Mouse (Mus musculus) heart, postnatal 0 days (tissue): ENCODE data around the gene Cela3b. TPM values are rescaled to one million over a fixed set of nuclear protein-coding genes. Genes with fewer than 3 reads are reported as not detected.

ENCODE experiments used
- ATAC-seq: fragments of 200-750 bp; cut with Nextera tagmentation; 2 replicates; pipeline ENCODE4 v1.8.0; 2017; ENCODE audit warnings: low read depth, moderate number of reproducible peaks, moderate library complexity; ENCODE audit not compliant: insufficient read depth
- DNase-seq: peaks from one replicate; pipeline ENCODE4 v3.0.0-alpha.2; 2016; ENCODE audit warnings: low spot score
- H3K27ac ChIP-seq: fragments of 300-500 bp; sonication (generic); 2 replicates; pipeline ENCODE4 v1.5.1; 2014; ENCODE audit warnings: low read depth, mild to moderate bottlenecking
- H3K27me3 ChIP-seq: fragments of 300-500 bp; sonication (generic); 2 replicates; pipeline ENCODE4 v1.6.1; 2014; ENCODE audit warnings: low read length, mixed read lengths; ENCODE audit not compliant: control insufficient read depth, insufficient read depth
- H3K36me3 ChIP-seq: fragments of 300-500 bp; sonication (generic); replicated peaks from 2 replicates; pipeline ENCODE4 v1.6.1; 2014; ENCODE audit warnings: low read length, mixed read lengths; ENCODE audit not compliant: control insufficient read depth, insufficient read depth
- H3K4me1 ChIP-seq: fragments of 300-500 bp; sonication (generic); 2 replicates; pipeline ENCODE4 v1.6.1; 2014; ENCODE audit warnings: antibody characterized with exemption; ENCODE audit not compliant: control insufficient read depth, insufficient read depth
- H3K4me2 ChIP-seq: fragments of 300-500 bp; sonication (generic); 2 replicates; pipeline ENCODE4 v1.6.1; 2014; ENCODE audit warnings: low read depth, mild to moderate bottlenecking, low read length, moderate library complexity
- H3K4me3 ChIP-seq: fragments of 300-500 bp; sonication (generic); 2 replicates; pipeline ENCODE4 v1.5.1; 2014; ENCODE audit warnings: low read depth, low read length
- H3K9ac ChIP-seq: fragments of 300-500 bp; sonication (generic); replicated peaks from 2 replicates; pipeline ENCODE4 v1.6.1; 2014; ENCODE audit warnings: low read depth, low read length, mixed read lengths
- H3K9me3 ChIP-seq: fragments of 300-500 bp; sonication (generic); replicated peaks from 2 replicates; pipeline ENCODE4 v1.6.1; 2016; ENCODE audit warnings: low read length; ENCODE audit not compliant: control insufficient read depth
- CTCF ChIP-seq: IDR thresholded peaks from 2 replicates; pipeline ENCODE4 v1.5.1; 2016; ENCODE audit warnings: antibody characterized with exemption, control low read depth, low read depth
- EP300 ChIP-seq: IDR thresholded peaks from 2 replicates; pipeline ENCODE4 v1.6.1; 2016; ENCODE audit warnings: antibody characterized with exemption, low read depth
- WGBS: fragments of 180-500 bp; shearing (Covaris S2); extraction: QIAGEN DNeasy Blood & Tissue Kit; methylation state at CpG from one replicate; pipeline ENCODE4 v1.1.7; 2014; 5-methylcytosine and 5-hydroxymethylcytosine counted together
- polyA plus RNA-seq: library from polyadenylated mRNA; unstranded; fragments of >200 nt; fragmentation: Nextera tagmentation; extraction: Ambion mirVana; gene quantifications from 2 replicates; pipeline ENCODE4 v1.2.1, GENCODE M21; 2015
- total RNA-seq: library from RNA; depleted of rRNA; stranded (reverse); fragments of >200 nt; gene quantifications from 2 replicates; pipeline ENCODE4 v1.2.3, GENCODE M21; 2014; ENCODE audit warnings: low replicate concordance

The Cela3b gene
- total and polyA plus RNA-seq, 2 experiments from 2014 or later, result not detected

DNA sequence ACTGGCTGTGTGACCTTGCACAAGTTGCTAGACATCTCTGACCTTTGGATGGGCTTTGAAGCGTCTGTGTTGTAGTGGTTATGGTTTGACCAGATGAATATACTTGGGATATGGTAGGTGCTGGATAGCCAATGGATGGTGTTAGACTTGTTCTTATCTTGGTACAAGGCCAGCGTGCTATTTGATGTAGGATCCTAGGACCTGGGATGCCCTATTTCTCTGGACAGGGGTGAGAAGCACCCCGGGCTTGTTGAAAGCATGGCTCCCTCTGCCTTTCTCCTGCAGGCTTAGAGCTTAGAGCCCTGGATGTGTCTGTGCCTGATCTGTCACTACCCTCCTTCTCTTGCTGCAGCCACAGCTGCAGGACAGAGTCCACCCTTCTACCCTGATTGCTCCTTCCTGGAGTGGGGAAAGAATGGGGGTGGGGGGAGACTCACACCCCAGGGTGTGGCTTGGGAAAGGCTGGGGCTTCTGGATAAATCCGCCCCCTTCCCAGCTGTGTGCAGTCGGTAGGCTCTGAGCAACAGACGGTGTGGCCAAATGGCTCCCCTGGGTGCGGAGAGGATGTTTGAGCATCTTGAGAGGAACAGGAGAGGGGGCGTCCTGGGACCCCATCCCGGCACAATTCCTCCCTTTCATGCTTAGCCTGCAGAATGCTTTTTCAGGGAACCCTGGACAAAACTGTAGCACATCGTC, 45.9 kb upstream of the Cela3b start:
- no peaks in the 10 kb centered on the region for H3K27me3 ChIP-seq
- H3K4me3 ChIP-seq, result peak overlapping the region; percentile 23
- H3K27ac ChIP-seq, result peak overlapping the region; percentile 91
- no peaks in the 10 kb centered on the region for H3K36me3 ChIP-seq
- H3K4me2 ChIP-seq, result peak overlapping the region; percentile 60
- 15% methylated on average over 10 of the region's 10 CpGs for WGBS
- DNase-seq (peak; percentile 74), ATAC-seq (peak; percentile 62)
- peaks cover 89% of the 10 kb centered on the region for H3K4me1 ChIP-seq
- H3K9ac ChIP-seq, result peak overlapping the region; percentile 40
- TF ChIP-seq EP300 (0 out of 2 replicates have a peak, but pooled peaks have one; percentile 57), CTCF (no peak)
- no peaks in the 10 kb centered on the region for H3K9me3 ChIP-seq

DNA sequence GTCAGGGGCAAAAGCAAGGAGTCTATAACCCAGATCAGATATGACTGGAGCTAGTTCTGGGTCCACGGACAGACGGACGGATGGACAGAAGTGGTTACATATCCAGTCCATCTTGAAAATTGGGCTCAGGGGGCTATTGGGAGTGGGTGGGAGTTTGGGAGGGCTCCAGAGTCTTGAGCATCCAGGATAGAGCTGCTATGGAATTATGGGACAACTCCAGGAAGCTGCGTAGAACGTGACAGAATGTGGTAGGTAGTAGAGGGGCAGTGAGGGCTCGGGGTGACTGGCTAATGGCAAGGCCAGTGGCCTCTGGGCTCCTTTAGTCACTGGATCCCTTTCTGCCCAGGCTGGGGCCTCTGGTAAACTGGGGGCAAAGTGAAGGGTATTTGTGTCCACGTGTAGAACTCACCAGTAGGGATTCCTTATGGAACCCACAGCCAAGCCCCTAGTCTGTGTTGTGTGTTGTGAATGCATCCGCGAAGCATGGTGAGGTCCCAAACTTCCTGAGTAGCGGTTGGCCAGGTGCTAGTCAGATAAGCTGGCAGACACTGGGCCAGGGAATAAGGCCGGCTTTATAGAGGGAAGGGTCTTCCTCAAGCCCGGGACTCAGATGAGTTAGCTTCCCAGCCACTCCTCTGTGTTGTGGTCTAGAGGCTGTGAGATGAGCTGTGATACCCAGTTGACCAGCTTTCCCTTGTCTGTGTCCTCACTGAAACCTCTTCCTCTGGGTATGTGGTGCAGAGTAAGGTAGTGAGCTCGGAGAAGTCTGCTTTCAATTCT, 45.1 kb upstream of the Cela3b start:
- DNase-seq, result no peak
- 56% methylated on average over 13 of the region's 13 CpGs for WGBS
- Histone ChIP-seq H3K27ac (peak overlapping the region; percentile 91), H3K4me3 (no peak overlapping the region), H3K4me1 (peaks cover 89% of the 10 kb centered on the region), H3K27me3 (no peaks in the 10 kb centered on the region), H3K9me3 (no peaks in the 10 kb centered on the region), H3K36me3 (no peaks in the 10 kb centered on the region), H3K4me2 (peak overlapping the region; percentile 30), H3K9ac (peak overlapping the region; percentile 40; the same call in 1 of the 2 replicates)
- TF ChIP-seq EP300 (peak; percentile 2; the same call in 1 of the 2 replicates), CTCF (no peak)
- ATAC-seq, result no peak

DNA sequence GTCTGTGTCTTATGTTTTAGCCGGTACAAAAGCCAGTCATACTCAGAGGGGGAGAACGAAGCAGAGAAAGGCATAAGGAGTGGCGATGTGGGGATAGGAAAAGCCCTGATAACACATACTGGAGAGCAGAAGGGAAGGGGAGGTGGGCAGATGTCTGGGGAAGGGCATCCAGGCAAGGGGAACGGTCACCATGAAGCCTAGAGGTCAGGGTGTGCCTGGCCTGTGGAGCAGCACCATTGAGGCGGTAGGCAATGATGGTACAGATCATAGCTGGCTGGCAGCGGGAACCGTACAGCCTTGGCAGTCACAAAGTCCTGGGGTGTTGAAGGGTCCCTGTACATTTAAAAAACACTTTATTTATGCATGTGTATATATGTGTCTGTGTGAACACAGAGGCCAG, 44.4 kb upstream of the Cela3b start:
- peak overlapping the region; percentile 88; the same call in 1 of the 2 replicates for H3K4me2 ChIP-seq
- 65% methylated on average over 7 of the region's 7 CpGs for WGBS
- no peaks in the 10 kb centered on the region for H3K36me3 ChIP-seq
- no peak for TF ChIP-seq CTCF
- no peak for TF ChIP-seq EP300
- no peak overlapping the region for H3K9ac ChIP-seq
- H3K4me1 ChIP-seq, result peaks cover 89% of the 10 kb centered on the region
- no peak overlapping the region for H3K4me3 ChIP-seq
- H3K27ac ChIP-seq, result peak overlapping the region; percentile 91
- ATAC-seq (no peak), DNase-seq (no peak)
- no peaks in the 10 kb centered on the region for H3K9me3 ChIP-seq
- no peaks in the 10 kb centered on the region for H3K27me3 ChIP-seq

DNA sequence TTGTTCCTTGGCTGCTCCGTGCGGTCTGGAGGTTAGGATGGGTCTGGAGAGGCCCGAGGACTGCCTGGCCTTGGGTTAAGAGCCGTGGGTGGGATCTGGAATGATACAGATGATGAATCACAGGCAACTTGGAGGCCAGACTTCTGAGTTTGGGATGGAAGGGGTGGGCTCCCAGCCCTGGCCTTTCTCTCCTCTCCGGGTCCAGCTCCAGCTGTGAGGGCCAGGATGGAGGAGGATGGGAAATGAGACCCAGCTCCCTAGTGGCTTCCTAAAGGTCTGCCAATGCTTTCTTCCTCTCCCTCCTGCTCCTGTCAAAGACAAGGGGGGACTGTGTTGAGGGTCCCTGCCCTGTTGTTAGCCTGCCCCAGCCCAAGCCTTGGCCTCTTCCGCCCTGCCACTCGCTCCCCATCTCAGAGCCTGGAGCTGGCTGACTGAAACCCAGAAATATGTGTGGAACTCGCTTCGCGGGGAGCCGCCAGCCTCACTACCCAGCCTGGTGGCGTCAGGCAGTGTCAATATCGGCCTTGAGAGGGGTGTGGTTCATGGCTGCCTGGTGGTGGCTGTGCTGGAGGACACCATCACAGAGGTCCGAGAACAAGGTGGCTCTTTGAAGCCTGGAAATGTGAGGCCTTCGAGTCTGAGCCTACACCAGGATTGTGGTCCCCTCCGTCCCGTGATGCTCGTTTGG, 43.5 kb upstream of the Cela3b start:
- peak overlapping the region; percentile 42; the same call in 1 of the 2 replicates for H3K9ac ChIP-seq
- DNase-seq, result no peak
- H3K9me3 ChIP-seq, result no peaks in the 10 kb centered on the region
- peak overlapping the region; percentile 88 for H3K4me2 ChIP-seq
- no peaks in the 10 kb centered on the region for H3K27me3 ChIP-seq
- H3K4me1 ChIP-seq, result peaks cover 83% of the 10 kb centered on the region
- no peaks in the 10 kb centered on the region for H3K36me3 ChIP-seq
- H3K27ac ChIP-seq, result peak overlapping the region; percentile 91
- 17% methylated on average over 18 of the region's 18 CpGs for WGBS
- no peak for ATAC-seq
- TF ChIP-seq EP300 (no peak), CTCF (no peak)
- peak overlapping the region; percentile 17 for H3K4me3 ChIP-seq

DNA sequence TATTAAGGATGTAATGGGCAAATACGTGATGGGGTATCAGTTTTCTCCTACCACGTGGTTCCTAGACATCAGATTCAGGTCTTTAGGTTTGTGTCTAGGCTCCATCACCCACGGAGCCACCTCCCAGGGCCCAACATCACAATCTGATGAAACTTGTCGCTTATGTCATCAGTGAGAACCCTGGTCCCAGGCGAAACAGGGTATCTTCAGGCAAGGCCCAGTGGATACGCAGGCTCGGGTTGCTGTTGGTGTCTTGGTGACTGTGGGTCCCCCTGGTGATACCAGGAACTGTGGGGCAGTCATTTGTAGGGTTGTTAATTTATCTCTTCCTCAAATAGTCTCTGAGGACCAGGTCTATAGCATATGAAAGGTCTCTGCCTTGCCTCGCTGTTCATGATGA, 42.9 kb upstream of the Cela3b start:
- H3K9me3 ChIP-seq, result no peaks in the 10 kb centered on the region
- H3K9ac ChIP-seq, result 0 out of 2 replicates have a peak overlapping the region, but pooled peaks have one; percentile 42
- peaks cover 79% of the 10 kb centered on the region for H3K4me1 ChIP-seq
- H3K36me3 ChIP-seq, result no peaks in the 10 kb centered on the region
- no peak for TF ChIP-seq CTCF
- no peak for TF ChIP-seq EP300
- no peak for ATAC-seq
- DNase-seq, result no peak
- H3K4me2 ChIP-seq, result peak overlapping the region; percentile 88
- H3K4me3 ChIP-seq, result peak overlapping the region; percentile 17
- WGBS, result 52% methylated on average over 8 of the region's 8 CpGs
- H3K27me3 ChIP-seq, result no peaks in the 10 kb centered on the region
- H3K27ac ChIP-seq, result peak overlapping the region; percentile 91
